Mouse (Mus musculus): Measurements from ENCODE around the gene Meaf6. TPM values are rescaled to one million over a fixed set of nuclear protein-coding genes. Genes with fewer than 3 reads are reported as not detected.

Gene Meaf6
- polyA plus RNA-seq, 1 experiment from 2014 or later = 168 TPM

- WGBS = 74% methylated on average over 13 of the region's 13 CpGs
- no peak for ATAC-seq (replicated peaks)
- H3K4me2 ChIP-seq = no peak overlapping the region
- no peak overlapping the region for H3K9ac ChIP-seq
- H3K27me3 ChIP-seq (replicated peaks) = no peaks in the 10 kb centered on the region
- H3K27ac ChIP-seq = no peak overlapping the region
- no peak overlapping the region for H3K4me3 ChIP-seq
- peaks cover 7% of the 10 kb centered on the region; the same call in 1 of the 2 replicates for H3K4me1 ChIP-seq
- no peaks in the 10 kb centered on the region for H3K9me3 ChIP-seq
- H3K36me3 ChIP-seq (replicated peaks) = no peaks in the 10 kb centered on the region
Observed at GRCm38 (mm10) chr4:125116929-125117328, 32.0 kb downstream of the Meaf6 start.

GRCm38 (mm10) chr4:125117902-125118320, 33.0 kb downstream of the Meaf6 start:
- H3K27me3 ChIP-seq (replicated peaks) = no peaks in the 10 kb centered on the region
- WGBS = 80% methylated on average over 7 of the region's 7 CpGs
- H3K36me3 ChIP-seq (replicated peaks) = no peaks in the 10 kb centered on the region
- H3K4me2 ChIP-seq = no peak overlapping the region
- H3K4me1 ChIP-seq = peaks cover 10% of the 10 kb centered on the region
- no peak overlapping the region for H3K9ac ChIP-seq
- no peaks in the 10 kb centered on the region for H3K9me3 ChIP-seq
- ATAC-seq (replicated peaks) = no peak
- H3K4me3 ChIP-seq = no peak overlapping the region
- no peak overlapping the region for H3K27ac ChIP-seq

GRCm38 (mm10) chr4:125119070-125119469, 34.1 kb downstream of the Meaf6 start:
- H3K4me3 ChIP-seq = no peak overlapping the region
- H3K36me3 ChIP-seq (replicated peaks) = no peaks in the 10 kb centered on the region
- H3K27me3 ChIP-seq (replicated peaks) = no peaks in the 10 kb centered on the region
- no peak overlapping the region for H3K9ac ChIP-seq
- peaks cover 12% of the 10 kb centered on the region for H3K4me1 ChIP-seq
- ATAC-seq (replicated peaks) = no peak
- no peak overlapping the region for H3K27ac ChIP-seq
- no peaks in the 10 kb centered on the region for H3K9me3 ChIP-seq
- WGBS = 31% methylated on average over 10 of the region's 10 CpGs
- H3K4me2 ChIP-seq = no peak overlapping the region

DNA sequence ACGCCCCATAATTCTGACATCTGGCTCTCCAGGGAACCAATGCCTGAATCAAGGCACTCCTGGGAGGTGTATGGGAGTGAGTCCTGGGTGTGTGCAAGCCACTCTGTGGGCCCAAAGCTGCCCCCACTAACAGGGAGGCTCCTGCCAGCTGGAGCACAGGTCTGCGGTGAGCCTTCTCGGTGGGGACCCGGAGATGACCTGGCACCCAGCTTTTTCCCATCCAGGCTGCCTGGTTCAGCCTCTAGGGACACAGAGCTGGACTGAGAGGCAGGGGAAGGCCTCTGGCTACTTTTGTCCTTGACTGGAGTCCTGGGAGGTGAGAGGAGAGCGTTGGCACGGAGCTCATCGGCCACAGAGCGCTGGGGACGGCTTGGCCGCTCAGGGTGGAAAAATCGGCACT, 34.8 kb downstream of the Meaf6 start:
- no peak overlapping the region for H3K9ac ChIP-seq
- H3K36me3 ChIP-seq (replicated peaks) = no peaks in the 10 kb centered on the region
- peaks cover 11% of the 10 kb centered on the region for H3K4me1 ChIP-seq
- H3K9me3 ChIP-seq = no peaks in the 10 kb centered on the region
- no peak overlapping the region for H3K4me2 ChIP-seq
- H3K4me3 ChIP-seq = no peak overlapping the region
- WGBS = 92% methylated on average over 11 of the region's 11 CpGs
- no peak for ATAC-seq (replicated peaks)
- no peaks in the 10 kb centered on the region for H3K27me3 ChIP-seq (replicated peaks)
- H3K27ac ChIP-seq = no peak overlapping the region

GRCm38 (mm10) chr4:125122431-125123278, 37.7 kb downstream of the Meaf6 start:
- no peak overlapping the region for H3K4me3 ChIP-seq
- H3K27ac ChIP-seq = no peak overlapping the region
- ATAC-seq (replicated peaks) = no peak
- H3K9ac ChIP-seq = no peak overlapping the region
- H3K36me3 ChIP-seq (replicated peaks) = no peaks in the 10 kb centered on the region
- H3K9me3 ChIP-seq = no peaks in the 10 kb centered on the region
- WGBS = 17% methylated on average over 16 of the region's 16 CpGs
- H3K27me3 ChIP-seq (replicated peaks) = peaks cover 16% of the 10 kb centered on the region
- peaks cover 10% of the 10 kb centered on the region for H3K4me1 ChIP-seq
- H3K4me2 ChIP-seq = no peak overlapping the region

- no peak overlapping the region for H3K4me2 ChIP-seq
Observed at GRCm38 (mm10) chr4:125123279-125123671, 38.3 kb downstream of the Meaf6 start.

GRCm38 (mm10) chr4:125124424-125125209, 39.7 kb downstream of the Meaf6 start:
- H3K27ac ChIP-seq = no peak overlapping the region
- WGBS = 45% methylated on average over 7 of the region's 7 CpGs
- no peak overlapping the region for H3K4me3 ChIP-seq
- peaks cover 14% of the 10 kb centered on the region for H3K4me1 ChIP-seq
- no peaks in the 10 kb centered on the region for H3K36me3 ChIP-seq (replicated peaks)
- peaks cover 25% of the 10 kb centered on the region for H3K27me3 ChIP-seq (replicated peaks)
- no peak for ATAC-seq (replicated peaks)
- no peaks in the 10 kb centered on the region for H3K9me3 ChIP-seq
- no peak overlapping the region for H3K9ac ChIP-seq
- no peak overlapping the region for H3K4me2 ChIP-seq

More at GRCm38 (mm10) chr4:125123279-125123671, 38.3 kb downstream of the Meaf6 start:
- peaks cover 19% of the 10 kb centered on the region for H3K27me3 ChIP-seq (replicated peaks)
- no peak overlapping the region for H3K4me3 ChIP-seq
- WGBS = 71% methylated on average over 7 of the region's 7 CpGs
- H3K9ac ChIP-seq = no peak overlapping the region
- no peaks in the 10 kb centered on the region for H3K36me3 ChIP-seq (replicated peaks)
- H3K27ac ChIP-seq = no peak overlapping the region
- ATAC-seq (replicated peaks) = no peak
- no peaks in the 10 kb centered on the region for H3K9me3 ChIP-seq
- H3K4me1 ChIP-seq = peaks cover 14% of the 10 kb centered on the region

GRCm38 (mm10) chr4:125125361-125125921, 40.5 kb downstream of the Meaf6 start:
- ATAC-seq (replicated peaks) = no peak

GRCm38 (mm10) chr4:125126186-125126585, 41.3 kb downstream of the Meaf6 start:
- H3K4me1 ChIP-seq = peaks cover 14% of the 10 kb centered on the region
- WGBS = 82% methylated on average over 3 of the region's 3 CpGs
- no peak for ATAC-seq (replicated peaks)

More at GRCm38 (mm10) chr4:125125361-125125921, 40.5 kb downstream of the Meaf6 start:
- no peak overlapping the region for H3K4me2 ChIP-seq
- H3K27me3 ChIP-seq (replicated peaks) = peaks cover 25% of the 10 kb centered on the region
- no peak overlapping the region for H3K9ac ChIP-seq
- no peak overlapping the region for H3K4me3 ChIP-seq
- no peak overlapping the region for H3K27ac ChIP-seq
- WGBS = 79% methylated on average over 7 of the region's 7 CpGs
- peaks cover 14% of the 10 kb centered on the region for H3K4me1 ChIP-seq
- no peaks in the 10 kb centered on the region for H3K36me3 ChIP-seq (replicated peaks)
- no peaks in the 10 kb centered on the region for H3K9me3 ChIP-seq

GRCm38 (mm10) chr4:125126761-125127160, 41.8 kb downstream of the Meaf6 start:
- Histone ChIP-seq H3K27ac (no peak overlapping the region), H3K9me3 (no peaks in the 10 kb centered on the region), H3K36me3 (replicated peaks) (no peaks in the 10 kb centered on the region), H3K4me1 (peaks cover 14% of the 10 kb centered on the region), H3K4me3 (no peak overlapping the region), H3K27me3 (replicated peaks) (peaks cover 25% of the 10 kb centered on the region), H3K9ac (no peak overlapping the region), H3K4me2 (peak overlapping the region; percentile 99; the same call in 1 of the 2 replicates)
- no peak for ATAC-seq (replicated peaks)
- WGBS = 72% methylated on average over 7 of the region's 7 CpGs

More at GRCm38 (mm10) chr4:125126186-125126585, 41.3 kb downstream of the Meaf6 start:
- no peaks in the 10 kb centered on the region for H3K36me3 ChIP-seq (replicated peaks)
- H3K27ac ChIP-seq = no peak overlapping the region
- H3K4me2 ChIP-seq = no peak overlapping the region
- no peak overlapping the region for H3K4me3 ChIP-seq
- no peak overlapping the region for H3K9ac ChIP-seq
- H3K27me3 ChIP-seq (replicated peaks) = peaks cover 25% of the 10 kb centered on the region
- H3K9me3 ChIP-seq = no peaks in the 10 kb centered on the region

DNA sequence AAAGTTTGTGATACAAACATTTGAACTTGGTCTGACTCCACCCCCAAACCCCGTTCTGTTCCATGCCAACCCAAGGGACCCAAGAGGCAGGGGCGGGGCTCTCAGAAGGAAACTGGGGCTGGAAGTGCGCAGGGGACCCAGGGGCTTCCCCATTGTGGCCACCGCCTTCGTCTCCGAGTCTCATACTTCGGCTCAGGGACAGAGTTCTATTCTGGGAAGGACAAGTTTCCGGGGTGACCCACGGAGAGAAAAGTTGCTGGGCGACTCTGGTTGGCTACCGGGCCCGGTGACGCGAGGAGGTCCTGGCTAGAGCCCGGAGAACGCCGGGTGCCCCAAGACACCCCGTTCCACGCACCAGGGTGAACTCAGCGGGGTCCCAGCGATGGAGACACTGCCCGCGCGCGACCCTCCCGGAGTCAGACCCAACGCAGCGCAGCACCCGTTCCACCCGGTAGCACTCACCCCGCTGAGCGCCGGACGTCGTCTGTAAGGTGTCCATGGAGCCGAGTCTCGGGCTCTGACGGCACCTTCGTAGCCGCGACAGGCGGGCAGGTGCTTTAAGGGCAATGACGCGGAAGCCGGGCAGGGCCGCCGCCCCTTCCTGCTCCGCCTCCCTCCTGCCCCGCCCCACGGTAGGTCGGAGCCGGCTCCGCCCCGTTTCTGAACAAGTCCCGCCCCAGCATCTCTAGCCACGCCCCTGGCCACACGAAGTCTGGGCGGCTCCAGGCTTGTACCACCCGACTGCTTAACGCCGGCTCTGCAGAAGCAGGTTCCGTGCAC, 42.6 kb downstream of the Meaf6 start, which contains the start of gene Zc3h12a:
TSS of gene Zc3h12a (minus strand) at position 536 of the 780 bp plus-strand sequence.
- H3K27me3 ChIP-seq (replicated peaks) = peaks cover 25% of the 10 kb centered on the region
- peak within 1 kb of the TSS; percentile 54 for H3K9ac ChIP-seq
- H3K4me2 ChIP-seq = peak within 1 kb of the TSS; percentile 99
- no peaks in the 10 kb centered on the region for H3K36me3 ChIP-seq (replicated peaks)
- peaks cover 14% of the 10 kb centered on the region for H3K4me1 ChIP-seq
- 2% methylated on average over 62 of the region's 62 CpGs for WGBS
- H3K27ac ChIP-seq = no peak within 1 kb of the TSS
- ATAC-seq (replicated peaks) = peak; percentile 87
- peak within 1 kb of the TSS; percentile 61 for H3K4me3 ChIP-seq
- no peaks in the 10 kb centered on the region for H3K9me3 ChIP-seq
